Mouse (Mus musculus) lung, adult 2 months (tissue): ENCODE measurements around the gene Orai2.

ENCODE experiments used
- CTCF ChIP-seq: fragments of 200-500 bp; IDR thresholded peaks from 2 replicates; pipeline ENCODE4 v1.5.1; 2011; ENCODE audit warnings: mild to moderate bottlenecking, low read length, control low read depth; ENCODE audit not compliant: insufficient read depth
- POLR2A ChIP-seq: fragments of 200-500 bp; IDR thresholded peaks from 2 replicates; pipeline ENCODE4 v1.6.1; 2011; ENCODE audit warnings: low read depth, mild to moderate bottlenecking, control low read depth, low read length, borderline replicate concordance; ENCODE audit errors: extremely low read depth

- TF ChIP-seq CTCF (0 out of 2 replicates have a peak, but pooled peaks have one; percentile 24), POLR2A (no peak)
These were observed 66.0 kb downstream of the Orai2 start for GRCm38 (mm10) chr5:136104511-136104910.
